Mouse (Mus musculus) neural tube, postnatal 0 days (tissue): ENCODE measurements around the gene Surf6. TPM values are rescaled to one million over a fixed set of nuclear protein-coding genes. Genes with fewer than 3 reads are reported as not detected.

ENCODE experiments used
- polyA plus RNA-seq: library from polyadenylated mRNA; unstranded; fragments of >200 nt; fragmentation: Nextera tagmentation; extraction: Ambion mirVana; gene quantifications from 2 replicates; pipeline ENCODE4 v1.2.1, GENCODE M21; 2015

The Surf6 gene
- 21.4 and 24.1 TPM in 2 replicates for polyA plus RNA-seq

GRCm38 (mm10) chr2:26902467-26903220, at the start of gene Surf6:
Gene Surf6, minus strand, starts transcription at chr2:26902879.

DNA sequence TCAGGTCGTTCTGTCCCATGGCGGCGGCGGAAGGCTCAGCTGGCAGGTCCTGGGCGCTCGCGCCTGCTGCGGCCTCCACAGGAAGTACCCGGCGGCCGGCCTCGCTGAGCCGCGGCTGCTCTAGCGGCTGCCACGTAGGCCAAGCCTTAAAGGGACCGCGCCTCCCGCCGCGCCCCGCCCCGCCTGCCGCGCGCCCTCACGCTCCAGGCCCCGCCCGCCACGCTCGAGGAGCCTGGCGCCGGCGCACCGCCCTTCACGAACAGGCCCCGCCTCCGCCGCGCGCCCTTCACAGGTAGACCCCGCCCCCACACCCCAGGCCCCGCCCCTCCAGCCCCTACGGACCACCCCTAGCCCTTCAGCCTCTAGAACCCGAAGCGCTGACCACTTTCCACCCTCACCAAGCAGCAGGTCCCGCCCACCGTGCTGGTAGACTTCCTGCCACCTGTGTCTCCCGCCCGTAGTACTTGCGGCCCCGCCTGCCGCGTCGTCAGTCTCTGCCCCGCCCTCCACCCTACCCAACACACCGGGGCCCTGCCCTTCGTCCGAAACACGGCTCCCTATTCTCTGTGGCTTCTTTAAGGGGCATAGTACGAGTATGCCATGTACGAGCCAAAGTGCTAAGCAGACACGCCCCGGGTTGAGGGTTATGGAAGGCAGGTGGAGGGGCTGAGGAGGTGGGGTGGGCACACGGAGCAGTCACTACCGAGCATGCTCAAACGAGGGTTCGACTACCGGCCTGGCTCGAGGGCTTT, 30.8 kb upstream of the Surf6 start, which contains the start of the genes Surf4 and Stkld1:
Gene Surf4 (minus strand): TSS at position 625 of the 752 bp plus-strand sequence.
Gene Stkld1 (plus strand): TSS at position 744 of the 752 bp plus-strand sequence.

GRCm38 (mm10) chr2:26915927-26916728, 13.4 kb upstream of the Surf6 start, which contains the start of the genes Surf2 and Surf1:
Gene Surf2, plus strand, starts transcription at chr2:26916367.
Gene Surf1, minus strand, starts transcription at chr2:26916530.

DNA sequence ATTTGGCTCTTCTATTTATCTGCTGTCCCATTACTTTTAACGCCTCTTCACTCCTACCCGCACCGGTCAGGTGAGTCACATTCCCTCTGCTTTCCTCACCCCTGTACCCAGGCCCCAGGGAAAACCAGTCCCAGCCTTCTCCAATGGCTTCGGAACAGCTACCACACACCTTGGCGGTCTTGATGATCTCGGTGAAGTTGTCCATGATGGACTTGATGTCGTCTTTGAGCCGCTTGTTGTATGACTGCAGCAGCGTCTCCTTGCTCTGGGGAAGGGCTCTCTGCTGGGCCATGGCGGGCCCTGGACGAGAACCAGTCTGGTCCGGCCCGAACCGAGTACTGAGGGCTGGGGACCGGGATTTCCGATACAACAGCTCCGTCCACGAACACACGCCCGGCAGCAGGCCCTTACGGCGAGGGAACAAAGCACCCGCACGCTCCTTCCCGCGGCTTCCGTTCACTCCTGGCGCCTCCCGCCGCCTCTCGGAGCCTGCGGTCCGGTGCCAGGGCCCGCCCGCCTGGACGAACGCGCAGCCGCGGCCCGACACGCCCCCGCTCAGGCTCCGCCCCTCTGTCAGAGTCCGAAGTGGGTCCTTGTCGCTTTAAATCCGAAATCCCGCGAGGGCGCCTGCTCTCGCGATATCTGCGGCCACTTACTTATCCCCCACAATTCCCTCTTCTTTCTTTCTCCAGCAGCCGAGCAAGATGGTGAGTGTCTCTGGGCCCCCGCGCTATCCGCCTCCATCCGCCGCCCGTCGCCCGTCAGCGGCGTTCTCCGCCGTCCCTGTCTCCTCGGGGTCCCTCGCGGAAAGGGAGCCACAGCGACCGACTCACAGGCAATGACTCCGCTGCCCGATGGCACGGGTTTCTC, 7.7 kb upstream of the Surf6 start, which contains the start of the genes Med22 and Rpl7a:
Gene Med22 (minus strand): TSS at position 554 of the 870 bp plus-strand sequence.
Gene Rpl7a (plus strand): TSS at position 641 of the 870 bp plus-strand sequence.

DNA sequence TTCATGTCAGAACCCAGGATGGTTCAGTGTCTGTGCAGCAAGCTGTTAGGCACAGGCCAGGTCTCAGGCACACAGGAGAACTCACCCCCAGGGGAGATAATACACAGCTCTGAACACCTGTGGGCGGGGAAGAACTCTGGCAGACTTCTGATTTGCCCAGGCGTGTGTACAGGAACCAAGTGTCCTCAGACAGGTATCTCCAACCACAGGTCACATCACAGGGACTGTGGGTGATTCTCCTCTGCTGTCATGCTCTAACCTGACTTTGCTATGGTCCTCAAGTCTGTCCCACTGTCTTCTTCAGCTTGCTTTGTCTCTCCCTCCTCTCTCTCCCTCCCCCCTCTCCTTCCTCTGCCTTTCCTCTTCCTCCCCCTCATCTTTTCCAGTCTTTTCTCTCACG, 37.8 kb downstream of the Surf6 start, which contains the start of gene Abo:
Gene Abo (minus strand): TSS at position 101 of the 400 bp plus-strand sequence.

Other genes starting within 250 kb of the Surf6 start
- not detected in 2 replicates for gene Lcn4, start 231.6 kb downstream of the Surf6 start, polyA plus RNA-seq
- not detected in 2 replicates for gene Abo, start 37.9 kb downstream of the Surf6 start, polyA plus RNA-seq
- 87.1 and 97.3 TPM in 2 replicates for gene Med22, start 7.8 kb upstream of the Surf6 start, polyA plus RNA-seq
- 397 and 408 TPM in 2 replicates for gene Rpl7a, start 7.9 kb upstream of the Surf6 start, polyA plus RNA-seq
- 52.4 and 56.1 TPM in 2 replicates for gene Surf2, start 13.5 kb upstream of the Surf6 start, polyA plus RNA-seq
- gene Surf1, start 13.7 kb upstream of the Surf6 start, polyA plus RNA-seq: 119 and 120 TPM in 2 replicates
- gene Surf4, start 31.0 kb upstream of the Surf6 start, polyA plus RNA-seq: 102 and 103 TPM in 2 replicates
- 0.06 and 0.68 TPM in 2 replicates for gene Stkld1, start 31.2 kb upstream of the Surf6 start, polyA plus RNA-seq
- 29.3 and 30.3 TPM in 2 replicates for gene Rexo4, start 61.5 kb upstream of the Surf6 start, polyA plus RNA-seq
- gene Adamts13, start 70.5 kb upstream of the Surf6 start, polyA plus RNA-seq: 0.05 and 0.59 TPM in 2 replicates
- 85.5 and 93.0 TPM in 2 replicates for gene Cacfd1, start 107.0 kb upstream of the Surf6 start, polyA plus RNA-seq
- 23.8 and 25.0 TPM in 2 replicates for gene Slc2a6, start 125.1 kb upstream of the Surf6 start, polyA plus RNA-seq
- gene Mymk, start 169.3 kb upstream of the Surf6 start, polyA plus RNA-seq: not detected in 2 replicates
- 4.7 and 4.9 TPM in 2 replicates for gene Adamtsl2, start 176.5 kb upstream of the Surf6 start, polyA plus RNA-seq
- gene Fam163b, start 239.6 kb upstream of the Surf6 start, polyA plus RNA-seq: 19.7 and 21.8 TPM in 2 replicates